10 mouse cellular contexts compared by ENCODE assay signal in the genomic region with DNA sequence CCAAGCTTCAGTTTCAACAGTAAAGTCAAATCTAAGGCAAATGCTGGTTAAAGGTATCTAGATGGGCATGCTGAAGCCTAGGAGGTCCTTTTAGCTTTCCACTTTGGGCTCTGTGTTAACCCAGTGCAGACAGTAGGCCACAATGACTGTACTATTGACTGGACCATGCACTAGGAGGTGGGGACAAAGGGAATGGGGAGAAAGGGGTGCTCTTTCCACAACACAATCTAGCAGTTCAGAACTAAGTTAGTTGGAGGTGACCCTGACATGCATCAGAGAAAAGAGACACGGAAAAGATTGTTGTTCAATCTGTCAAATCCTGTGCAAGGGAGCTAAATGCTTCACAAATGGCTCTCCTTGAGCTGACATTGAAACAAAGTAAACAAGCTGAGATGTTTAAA. TPM values are rescaled to one million over a fixed set of nuclear protein-coding genes. Genes with fewer than 3 reads are reported as not detected.
DNase-seq lines count a peak whose midpoint lies in the region; ATAC-seq and TF ChIP-seq lines count a peak whose summit lies in the region.
"Had no signal": no experiment of that assay in that cellular context is flagged by ENCODE, and none has a peak within 500 bp of the region (broad histone marks: within the 10 kb centered on the region; RNA-seq: fewer than 3 reads in every experiment).

No protein-coding gene starts in this region.

- H3K9me3 ChIP-seq in hindbrain, embryonic 10.5 days: peaks cover 10% of the 10 kb centered on the region; the same call in 1 of the 2 replicates
- H3K9me3 ChIP-seq in limb, embryonic 15.5 days: no peaks in the 10 kb centered on the region

- TF ChIP-seq POLR2A in thymus, adult 2 months (IDR thresholded peaks at IDR 0.05; ENCODE audit: control insufficient read depth, extremely low read depth, insufficient read depth, low read length, poor library complexity): no peak
- no peak for TF ChIP-seq POLR2A in olfactory bulb, adult 2 months (IDR thresholded peaks at IDR 0.05; ENCODE audit: insufficient read depth, low read depth, low read length)

- H3K36me3 ChIP-seq in thymus, adult 2 months (ENCODE audit: control insufficient read depth, insufficient read depth, low read length): no peaks in the 10 kb centered on the region
- peaks cover 28% of the 10 kb centered on the region for H3K36me3 ChIP-seq in hindbrain, embryonic 10.5 days
- H3K36me3 ChIP-seq in limb, embryonic 15.5 days: peaks cover 27% of the 10 kb centered on the region

- no peak overlapping the region for H3K27ac ChIP-seq in thymus, adult 2 months (ENCODE audit: control insufficient read depth, insufficient read depth, low read length)
- H3K27ac ChIP-seq in hindbrain, embryonic 10.5 days: peak overlapping the region; percentile 98
- H3K27ac ChIP-seq in limb, embryonic 15.5 days: peak overlapping the region; percentile 92
- H3K27ac ChIP-seq in olfactory bulb, adult 2 months (ENCODE audit: insufficient read depth, low read depth, low read length): peak overlapping the region; percentile 98

- no peak overlapping the region for H3K4me3 ChIP-seq in thymus, adult 2 months (ENCODE audit: control insufficient read depth, insufficient read depth, low read length)
- peak overlapping the region; percentile 79 for H3K4me3 ChIP-seq in hindbrain, embryonic 10.5 days
- peak overlapping the region; percentile 75 for H3K4me3 ChIP-seq in limb, embryonic 15.5 days
- peak overlapping the region; percentile 64 for H3K4me3 ChIP-seq in olfactory bulb, adult 2 months (ENCODE audit: insufficient read depth, low read depth, low read length)

- peak overlapping the region; percentile 73 for H3K4me2 ChIP-seq in limb, embryonic 15.5 days

- no peaks in the 10 kb centered on the region; the same call in 1 of the 2 replicates for H3K27me3 ChIP-seq in thymus, adult 2 months (ENCODE audit: control insufficient read depth, insufficient read depth, low read length)
- H3K27me3 ChIP-seq in hindbrain, embryonic 10.5 days (ENCODE audit: insufficient read depth, poor library complexity, severe bottlenecking): peaks cover 8% of the 10 kb centered on the region; the same call in 1 of the 2 replicates
- H3K27me3 ChIP-seq in limb, embryonic 15.5 days: no peaks in the 10 kb centered on the region

- no peak for ATAC-seq in limb, embryonic 15.5 days (ENCODE audit: insufficient number of reproducible peaks, low FRiP score, low TSS enrichment, low read depth)

- TF ChIP-seq CTCF in thymus, adult 2 months (IDR thresholded peaks at IDR 0.05; ENCODE audit: borderline replicate concordance, control insufficient read depth, extremely low read depth, insufficient read depth, low read length, poor library complexity): no peak
- no peak for TF ChIP-seq CTCF in olfactory bulb, adult 2 months (IDR thresholded peaks at IDR 0.05; ENCODE audit: insufficient read depth, low read depth, low read length)

- peak overlapping the region; percentile 64 for H3K9ac ChIP-seq in limb, embryonic 15.5 days

- peak; percentile 41 to 88 for DNase-seq in adrenal gland, adult (ENCODE audit: inconsistent age in 2 of 2, low spot score in 1 of 2)
- no peak for DNase-seq in adrenal gland, postnatal 25 days
- peak; percentile 11 for DNase-seq in thymus, postnatal 4 days
- DNase-seq in thymus, adult 2 months: no peak
- peak; percentile 48 for DNase-seq in hindbrain, embryonic 10.5 days (ENCODE audit: low spot score)
- no peak for DNase-seq in gastrocnemius, adult 18-20 months (ENCODE audit: low spot score)

- H3K4me1 ChIP-seq in thymus, adult 2 months (replicated peaks; ENCODE audit: control insufficient read depth, insufficient read depth, low read length): peaks cover 3% of the 10 kb centered on the region
- peaks cover 70% of the 10 kb centered on the region for H3K4me1 ChIP-seq in hindbrain, embryonic 10.5 days (replicated peaks)
- H3K4me1 ChIP-seq in limb, embryonic 15.5 days: peaks cover 33% of the 10 kb centered on the region
- H3K4me1 ChIP-seq in olfactory bulb, adult 2 months (ENCODE audit: control insufficient read depth, insufficient read depth, low read length): peaks cover 23% of the 10 kb centered on the region

- 91% methylated on average over 1 of the region's 1 CpGs for WGBS in thymus, adult 2 months
- 10% methylated on average over 1 of the region's 1 CpGs for WGBS in hindbrain, embryonic 10.5 days
- 10% methylated on average over 1 of the region's 1 CpGs for WGBS in limb, embryonic 15.5 days
- WGBS in olfactory bulb, adult 2 months: 3% methylated on average over 1 of the region's 1 CpGs

RNA-seq across cellular contexts. Expression of a gene that starts 7.3 kb away (rescaled TPM):
- 15.7 and 17.9 TPM in 2 replicates for total RNA-seq in adrenal gland, postnatal 25 days (2021)
- polyA plus RNA-seq in thymus, adult 2 months (2012; rRNA removed): 1.8 and 2.2 TPM in 2 replicates
- polyA plus RNA-seq in hindbrain, embryonic 10.5 days (2016; fragmentation: Nextera tagmentation; extraction: Ambion mirVana): 8.3 and 9.3 TPM in 2 replicates
- polyA plus RNA-seq in limb, embryonic 15.5 days (2015; fragmentation: Nextera tagmentation; extraction: Ambion mirVana): 13.4 and 13.5 TPM in 2 replicates
- not detected in 2 replicates for polyA plus RNA-seq in olfactory bulb, adult 2 months (2012; ENCODE audit: insufficient read depth, insufficient read length, low replicate concordance, missing spikeins)
- total RNA-seq in gastrocnemius, adult 18-20 months (2021): 10 to 100 TPM; 38.6 to 43.9 TPM
- total RNA-seq: common myeloid progenitor, adult 5-6 weeks had no signal

RNA-seq across cellular contexts. Expression of a gene that starts 32.4 kb away (rescaled TPM):
- total RNA-seq in adrenal gland, postnatal 25 days (2021): 35.8 and 39.4 TPM in 2 replicates
- polyA plus RNA-seq in thymus, adult 2 months (2012; rRNA removed): 9.8 and 10.7 TPM in 2 replicates
- 9.0 and 9.7 TPM in 2 replicates for polyA plus RNA-seq in hindbrain, embryonic 10.5 days (2016; fragmentation: Nextera tagmentation; extraction: Ambion mirVana)
- polyA plus RNA-seq in limb, embryonic 15.5 days (2015; fragmentation: Nextera tagmentation; extraction: Ambion mirVana): 11.0 and 11.2 TPM in 2 replicates
- polyA plus RNA-seq in olfactory bulb, adult 2 months (2012; ENCODE audit: insufficient read depth, insufficient read length, low replicate concordance, missing spikeins): not detected in 2 replicates
- 1 to 10 TPM; 7.4 to 8.4 TPM for total RNA-seq in gastrocnemius, adult 18-20 months (2021)

RNA-seq across cellular contexts. Expression of a gene that starts 51.0 kb away (rescaled TPM):
- total RNA-seq in adrenal gland, postnatal 25 days (2021): not detected in 2 replicates
- not detected in 2 replicates for polyA plus RNA-seq in thymus, adult 2 months (2012; rRNA removed)
- 23.3 and 25.1 TPM in 2 replicates for polyA plus RNA-seq in hindbrain, embryonic 10.5 days (2016; fragmentation: Nextera tagmentation; extraction: Ambion mirVana)
- 39.8 and 43.6 TPM in 2 replicates for polyA plus RNA-seq in limb, embryonic 15.5 days (2015; fragmentation: Nextera tagmentation; extraction: Ambion mirVana)
- polyA plus RNA-seq in olfactory bulb, adult 2 months (2012; ENCODE audit: insufficient read depth, insufficient read length, low replicate concordance, missing spikeins): not detected in 2 replicates
- total RNA-seq in gastrocnemius, adult 18-20 months (2021): not detected
- total RNA-seq: common myeloid progenitor, adult 5-6 weeks; neutrophil, adult 5-6 weeks had no signal

Comparison
In these comparisons a context has a peak if more than half of its experiments do, and no peak if none do; other contexts are left out.
1. DNase-seq: peak in adrenal gland, adult (2 of 2), thymus, postnatal 4 days (single experiment) and hindbrain, embryonic 10.5 days (single experiment); none in adrenal gland, postnatal 25 days (single experiment), thymus, adult 2 months (single experiment) and gastrocnemius, adult 18-20 months (single experiment).
2. RNA of a gene that starts 51.0 kb away (polyA plus RNA-seq): 39.8 to 43.6 TPM in limb, embryonic 15.5 days and 23.3 to 25.1 TPM in hindbrain, embryonic 10.5 days; not detected in thymus, adult 2 months and not detected in olfactory bulb, adult 2 months; every median in the first group is over 10 times any median in the second.